Mouse (Mus musculus): ENCODE measurements around the gene Smyd4.

- TF ChIP-seq CTCF (IDR thresholded peaks at IDR 0.05 in 2 of 3, conservative IDR thresholded peaks at IDR 0.05 in 1 of 3; ENCODE audit: control insufficient read depth in 1 of 3, insufficient read depth in 1 of 3, low read depth in 2 of 3, low read length in 3 of 3, poor library complexity in 1 of 3, severe bottlenecking in 1 of 3) (no peak), USF1 (IDR thresholded peaks at IDR 0.05; ENCODE audit: low read depth, low read length) (no peak)
These were observed 95.5 kb downstream of the Smyd4 start for GRCm38 (mm10) chr11:75443711-75444110.
